Mouse (Mus musculus): Measurements from ENCODE around the gene Gstp2. TPM values are rescaled to one million over a fixed set of nuclear protein-coding genes. Genes with fewer than 3 reads are reported as not detected.

The Gstp2 gene
- total and polyA plus RNA-seq, 2 experiments, result 7.9 to 9.2 TPM

DNA sequence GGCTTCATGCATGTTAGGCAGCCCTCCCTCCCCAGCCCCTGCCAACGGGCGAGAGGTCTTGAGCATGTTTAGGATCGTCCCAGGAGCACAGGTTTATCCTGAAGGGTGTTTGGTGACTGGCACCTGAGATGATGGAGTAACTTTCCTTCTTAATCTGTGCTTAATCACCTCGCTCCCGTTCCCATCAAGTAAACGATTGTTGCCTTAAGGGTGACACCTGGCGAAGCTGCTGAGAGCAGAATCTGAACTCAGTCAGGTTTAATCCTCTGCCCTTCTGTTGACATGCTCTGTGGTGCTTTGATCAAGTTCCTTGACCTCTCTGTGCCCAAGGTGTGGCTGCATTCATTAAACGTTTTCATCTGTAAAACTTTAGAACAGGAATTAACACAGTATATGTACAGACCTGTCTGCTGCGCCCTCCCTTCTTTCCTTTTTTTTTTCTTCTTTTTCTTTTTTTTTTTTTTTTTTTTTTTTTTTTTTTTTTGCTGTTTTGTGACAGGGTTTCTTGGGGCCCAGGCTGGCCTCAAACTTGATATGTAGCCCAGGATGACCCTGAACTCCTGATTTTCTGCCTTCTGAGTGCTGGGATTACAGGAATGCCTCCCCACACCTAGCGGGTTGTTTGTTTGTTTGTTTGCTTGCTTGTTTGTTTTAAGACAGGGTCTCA lies 27.8 kb downstream of the Gstp2 start:
- Histone ChIP-seq H3K36me3 (ENCODE audit: control insufficient read depth, insufficient read depth, low read length) (no peaks in the 10 kb centered on the region), H3K79me2 (ENCODE audit: control insufficient read depth, insufficient read depth, low read length) (no peaks in the 10 kb centered on the region), H3K9ac (ENCODE audit: low read depth, low read length) (no peak overlapping the region), H3K27ac (replicated peaks; ENCODE audit: insufficient read depth, low read depth, low read length) (peak overlapping the region; percentile 26; the same call in 1 of the 2 replicates), H3K4me1 (ENCODE audit: control insufficient read depth, insufficient read depth, low read length) (peaks cover 20% of the 10 kb centered on the region), H3K4me3 (ENCODE audit: insufficient read depth, low read depth, low read length) (no peak overlapping the region), H3K27me3 (ENCODE audit: control insufficient read depth, insufficient read depth, low read length) (no peaks in the 10 kb centered on the region)
- DNase-seq (ENCODE audit: extremely low read depth, low read depth, low spot score), result no peak
- TF ChIP-seq CTCF (IDR thresholded peaks at IDR 0.05; ENCODE audit: low read depth, low read length) (no peak), POLR2A (IDR thresholded peaks at IDR 0.05; ENCODE audit: extremely low read depth, insufficient read depth, low read length) (no peak)
- WGBS, result 83% methylated on average over 10 of the region's 10 CpGs

DNA sequence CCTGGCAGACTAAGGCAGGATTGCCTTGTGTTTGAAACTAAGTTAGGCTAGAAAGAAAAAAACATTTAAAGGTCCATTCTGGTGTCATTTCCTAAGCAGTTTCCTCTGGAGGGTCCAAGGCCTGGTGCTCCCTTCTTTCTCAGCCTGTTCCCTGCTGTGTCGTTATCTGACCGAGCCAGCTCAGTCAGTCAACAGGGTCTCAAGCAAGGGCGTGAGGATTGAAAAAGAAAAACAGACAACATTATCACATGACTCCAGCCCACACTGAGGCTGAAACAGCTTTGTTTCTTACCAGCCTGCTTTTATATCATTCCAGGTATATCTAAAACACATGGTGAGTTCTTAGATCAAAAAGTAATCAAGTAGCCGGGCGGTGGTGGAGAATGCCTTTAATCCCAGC lies 30.2 kb downstream of the Gstp2 start:
- Histone ChIP-seq H3K79me2 (ENCODE audit: control insufficient read depth, insufficient read depth, low read length) (no peaks in the 10 kb centered on the region; the same call in 1 of the 2 replicates), H3K4me3 (ENCODE audit: insufficient read depth, low read depth, low read length) (no peak overlapping the region), H3K36me3 (ENCODE audit: control insufficient read depth, insufficient read depth, low read length) (no peaks in the 10 kb centered on the region), H3K4me1 (ENCODE audit: control insufficient read depth, insufficient read depth, low read length) (peaks cover 22% of the 10 kb centered on the region), H3K27me3 (ENCODE audit: control insufficient read depth, insufficient read depth, low read length) (no peaks in the 10 kb centered on the region), H3K27ac (replicated peaks; ENCODE audit: insufficient read depth, low read depth, low read length) (no peak overlapping the region), H3K9ac (ENCODE audit: low read depth, low read length) (no peak overlapping the region)
- WGBS, result 81% methylated on average over 5 of the region's 5 CpGs
- TF ChIP-seq POLR2A (IDR thresholded peaks at IDR 0.05; ENCODE audit: extremely low read depth, insufficient read depth, low read length) (no peak), CTCF (IDR thresholded peaks at IDR 0.05; ENCODE audit: low read depth, low read length) (no peak)
- DNase-seq (ENCODE audit: extremely low read depth, low read depth, low spot score), result no peak

DNA sequence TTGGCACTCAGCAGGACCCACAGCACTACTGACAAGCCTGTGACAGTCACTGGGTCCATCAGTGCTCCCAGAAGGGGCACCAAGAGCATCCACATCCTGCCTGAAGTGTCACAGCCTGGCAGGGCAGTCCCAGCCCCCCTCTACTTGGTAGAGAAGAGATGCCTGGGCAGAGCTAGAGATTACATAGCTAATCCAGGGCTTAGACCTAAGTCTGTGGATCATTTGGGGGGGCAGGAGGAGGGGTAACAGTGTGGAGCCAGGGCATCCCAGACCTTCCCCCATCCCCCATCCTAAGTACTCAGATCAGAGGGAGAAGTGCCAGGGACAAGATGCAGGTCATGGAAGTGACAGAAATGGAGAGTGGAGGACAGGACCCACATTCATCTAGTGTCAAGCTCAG lies 31.0 kb downstream of the Gstp2 start:
- no peak overlapping the region for H3K27ac ChIP-seq (replicated peaks; ENCODE audit: insufficient read depth, low read depth, low read length)
- no peak overlapping the region for H3K9ac ChIP-seq (ENCODE audit: low read depth, low read length)
- H3K27me3 ChIP-seq (ENCODE audit: control insufficient read depth, insufficient read depth, low read length), result no peaks in the 10 kb centered on the region
- H3K4me1 ChIP-seq (ENCODE audit: control insufficient read depth, insufficient read depth, low read length), result peaks cover 20% of the 10 kb centered on the region
- DNase-seq (ENCODE audit: extremely low read depth, low read depth, low spot score), result no peak
- no peaks in the 10 kb centered on the region; the same call in 1 of the 2 replicates for H3K79me2 ChIP-seq (ENCODE audit: control insufficient read depth, insufficient read depth, low read length)
- H3K36me3 ChIP-seq (ENCODE audit: control insufficient read depth, insufficient read depth, low read length), result no peaks in the 10 kb centered on the region
- H3K4me3 ChIP-seq (ENCODE audit: insufficient read depth, low read depth, low read length), result no peak overlapping the region
- no peak for TF ChIP-seq POLR2A (IDR thresholded peaks at IDR 0.05; ENCODE audit: extremely low read depth, insufficient read depth, low read length)
- TF ChIP-seq CTCF (IDR thresholded peaks at IDR 0.05; ENCODE audit: low read depth, low read length), result no peak

DNA sequence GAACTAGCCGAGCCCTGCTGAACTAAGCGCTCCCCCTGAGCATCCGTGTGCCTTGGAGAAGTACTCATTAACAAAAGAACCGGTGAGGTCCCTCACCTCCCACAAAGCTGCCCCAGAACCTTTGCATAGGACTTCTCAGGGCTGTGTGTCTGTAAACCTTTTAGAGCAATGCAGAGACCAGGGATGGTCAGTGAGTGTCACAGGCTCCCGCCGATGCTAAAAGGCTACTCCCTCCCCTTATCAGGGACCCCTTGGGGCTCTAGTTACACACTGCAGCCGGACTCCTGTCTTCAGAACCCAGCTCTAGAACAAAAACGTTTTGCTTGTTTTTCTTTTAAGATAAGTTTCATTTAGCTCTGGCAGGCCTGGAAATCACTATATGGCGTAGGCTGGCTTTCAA lies 32.8 kb downstream of the Gstp2 start:
- Histone ChIP-seq H3K4me3 (ENCODE audit: insufficient read depth, low read depth, low read length) (peak overlapping the region; percentile 38), H3K36me3 (ENCODE audit: control insufficient read depth, insufficient read depth, low read length) (peaks cover 12% of the 10 kb centered on the region; the same call in 1 of the 2 replicates), H3K27ac (replicated peaks; ENCODE audit: insufficient read depth, low read depth, low read length) (peak overlapping the region; percentile 30; the same call in 1 of the 2 replicates), H3K79me2 (ENCODE audit: control insufficient read depth, insufficient read depth, low read length) (no peaks in the 10 kb centered on the region; the same call in 1 of the 2 replicates), H3K4me1 (ENCODE audit: control insufficient read depth, insufficient read depth, low read length) (peaks cover 9% of the 10 kb centered on the region), H3K27me3 (ENCODE audit: control insufficient read depth, insufficient read depth, low read length) (no peaks in the 10 kb centered on the region), H3K9ac (ENCODE audit: low read depth, low read length) (peak overlapping the region; percentile 71)
- DNase-seq (ENCODE audit: extremely low read depth, low read depth, low spot score), result no peak
- WGBS, result 25% methylated on average over 9 of the region's 9 CpGs
- no peak for TF ChIP-seq POLR2A (IDR thresholded peaks at IDR 0.05; ENCODE audit: extremely low read depth, insufficient read depth, low read length)
- no peak for TF ChIP-seq CTCF (IDR thresholded peaks at IDR 0.05; ENCODE audit: low read depth, low read length)

DNA sequence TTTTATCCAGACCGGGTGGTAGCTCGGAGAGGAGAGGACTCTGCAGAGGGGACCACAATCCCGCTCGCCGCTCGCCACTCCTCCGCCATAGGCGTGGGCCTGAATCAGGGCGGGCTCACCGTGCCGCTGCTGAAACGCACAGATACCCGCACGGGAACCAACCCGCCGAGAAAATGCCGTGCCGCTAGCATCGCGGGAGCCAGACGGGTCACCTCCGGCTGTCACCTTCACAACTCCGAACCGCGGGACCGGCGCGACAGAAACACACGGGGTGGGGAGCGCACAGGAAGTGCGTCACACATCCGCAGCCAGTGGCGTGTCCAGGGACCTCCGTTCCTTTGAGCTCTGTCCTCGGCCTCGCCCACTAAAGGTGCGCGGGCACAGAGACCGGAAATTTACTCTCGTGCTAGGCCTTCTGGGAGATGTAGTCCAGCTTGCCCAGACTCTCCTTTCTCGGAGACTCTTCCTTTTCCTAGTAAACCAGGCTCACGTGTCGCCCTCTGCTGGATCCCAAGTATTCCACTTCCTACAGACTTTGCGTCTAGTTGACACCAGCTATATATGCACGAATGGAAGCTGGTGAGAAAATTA lies 33.3 kb downstream of the Gstp2 start, which contains the start of gene Ndufv1:
TSS of gene Ndufv1 (minus strand) at position 375 of the 591 bp plus-strand sequence.
- H3K36me3 ChIP-seq (ENCODE audit: control insufficient read depth, insufficient read depth, low read length), result peaks cover 13% of the 10 kb centered on the region; the same call in 1 of the 2 replicates
- peaks cover 9% of the 10 kb centered on the region for H3K4me1 ChIP-seq (ENCODE audit: control insufficient read depth, insufficient read depth, low read length)
- H3K4me3 ChIP-seq (ENCODE audit: insufficient read depth, low read depth, low read length), result peak within 1 kb of the TSS; percentile 94
- no peaks in the 10 kb centered on the region for H3K27me3 ChIP-seq (ENCODE audit: control insufficient read depth, insufficient read depth, low read length)
- H3K27ac ChIP-seq (replicated peaks; ENCODE audit: insufficient read depth, low read depth, low read length), result peak within 1 kb of the TSS; percentile 78
- H3K79me2 ChIP-seq (ENCODE audit: control insufficient read depth, insufficient read depth, low read length), result no peaks in the 10 kb centered on the region; the same call in 1 of the 2 replicates
- peak; percentile 99 for DNase-seq (ENCODE audit: extremely low read depth, low read depth, low spot score)
- TF ChIP-seq CTCF (IDR thresholded peaks at IDR 0.05; ENCODE audit: low read depth, low read length) (peak; percentile 63), POLR2A (IDR thresholded peaks at IDR 0.05; ENCODE audit: extremely low read depth, insufficient read depth, low read length) (peak; percentile 81)
- WGBS, result under 1% methylated on average over 45 of the region's 45 CpGs
- H3K9ac ChIP-seq (ENCODE audit: low read depth, low read length), result peak within 1 kb of the TSS; percentile 91

Measured in liver, adult 2 months (tissue).